Mouse (Mus musculus) splenic B cell, adult 2 months (primary cell): ENCODE measurements around the gene Olfr1034.
"Not testable (repeated sequence)": the region's sequence is repeated elsewhere in the genome, so short reads cannot be mapped to it uniquely, and the experiment has no call there.

Source experiments
- DNase-seq: peaks from one replicate; pipeline ENCODE4 v3.0.0-alpha.2; 2011; ENCODE audit warnings: low read depth, low spot score
- H3K27me3 ChIP-seq: 2 replicates; pipeline ENCODE4 v1.6.1; 2012; ENCODE audit warnings: mild to moderate bottlenecking, low read length, moderate library complexity, mixed read lengths; ENCODE audit not compliant: control insufficient read depth, poor library complexity, insufficient read depth, severe bottlenecking
- H3K36me3 ChIP-seq: 2 replicates; pipeline ENCODE4 v1.6.1; 2012; ENCODE audit warnings: mild to moderate bottlenecking, low read length, moderate library complexity, mixed read lengths; ENCODE audit not compliant: control insufficient read depth, poor library complexity, insufficient read depth, severe bottlenecking

Olfr1034 gene

GRCm38 (mm10) chr2:86045561-86045960 is at the start of gene Olfr1034:
Gene Olfr1034 (plus strand): TSS chr2:86045861.
- H3K36me3 ChIP-seq = no peaks in the 10 kb centered on the region
- DNase-seq = no peak

GRCm38 (mm10) chr2:86005240-86005639 is 40.4 kb upstream of the Olfr1034 start, which contains the start of gene Olfr1032:
Gene Olfr1032 (plus strand): TSS chr2:86005540.
- Histone ChIP-seq H3K36me3 (no peaks in the 10 kb centered on the region), H3K27me3 (no peaks in the 10 kb centered on the region)
- no peak for DNase-seq

More at GRCm38 (mm10) chr2:86045561-86045960, at the start of gene Olfr1034:
- no peaks in the 10 kb centered on the region for H3K27me3 ChIP-seq

- not testable (repeated sequence) for DNase-seq, H3K36me3 ChIP-seq, H3K27me3 ChIP-seq
Measured at GRCm38 (mm10) chr2:86020406-86020805, 25.3 kb upstream of the Olfr1034 start, which contains the start of gene Olfr1033. Gene Olfr1033 (plus strand): TSS chr2:86020633.

GRCm38 (mm10) chr2:86021518-86021917 is 24.1 kb upstream of the Olfr1034 start:
- H3K27me3 ChIP-seq, DNase-seq, H3K36me3 ChIP-seq: not testable (repeated sequence)

- not testable (repeated sequence) for DNase-seq, H3K27me3 ChIP-seq, H3K36me3 ChIP-seq
Measured at GRCm38 (mm10) chr2:86050777-86051176, 5.1 kb downstream of the Olfr1034 start.

- H3K27me3 ChIP-seq, DNase-seq, H3K36me3 ChIP-seq: not testable (repeated sequence)
Measured at GRCm38 (mm10) chr2:86063766-86064165, 18.1 kb downstream of the Olfr1034 start.

GRCm38 (mm10) chr2:86070189-86070588 is 24.5 kb downstream of the Olfr1034 start:
- Histone ChIP-seq H3K36me3 (no peaks in the 10 kb centered on the region), H3K27me3 (no peaks in the 10 kb centered on the region)
- DNase-seq = no peak

GRCm38 (mm10) chr2:86073692-86074091 is 28.0 kb downstream of the Olfr1034 start, which contains the start of gene Olfr1036:
Gene Olfr1036 (plus strand): TSS chr2:86073992.
- H3K27me3 ChIP-seq, H3K36me3 ChIP-seq, DNase-seq: not testable (repeated sequence)

- not testable (repeated sequence) for DNase-seq, H3K36me3 ChIP-seq, H3K27me3 ChIP-seq
Measured at GRCm38 (mm10) chr2:86080478-86080877, 34.8 kb downstream of the Olfr1034 start.

- H3K36me3 ChIP-seq = no peaks in the 10 kb centered on the region
- no peaks in the 10 kb centered on the region for H3K27me3 ChIP-seq
- DNase-seq = no peak
Measured at GRCm38 (mm10) chr2:86087285-86087684, 41.6 kb downstream of the Olfr1034 start, which contains the start of gene Olfr1037. Gene Olfr1037 (minus strand): TSS chr2:86087385.
